Mouse (Mus musculus) right cerebral cortex, postnatal 36 days (tissue): ENCODE measurements around the gene Tekt4.

ENCODE experiments used
- DNase-seq, 2 experiments: peaks; one replicate each; pipeline ENCODE4 v3.0.0; 2022; ENCODE audit warnings: low spot score in 2 of 2, mixed read lengths in 1 of 2

The Tekt4 gene

GRCm38 (mm10) chr17:25474330-25475077 lies 20.1 kb downstream of the Tekt4 start:
- DNase-seq = no peak

- DNase-seq = peak in 1 of 2 experiments; percentile 32
Observed at GRCm38 (mm10) chr17:25475946-25476744, 21.7 kb downstream of the Tekt4 start.

GRCm38 (mm10) chr17:25480152-25480551 lies 25.7 kb downstream of the Tekt4 start:
- no peak for DNase-seq

GRCm38 (mm10) chr17:25480820-25481219 lies 26.4 kb downstream of the Tekt4 start:
- no peak for DNase-seq

GRCm38 (mm10) chr17:25482092-25482491 lies 27.7 kb downstream of the Tekt4 start:
- no peak for DNase-seq

- no peak for DNase-seq
Observed at GRCm38 (mm10) chr17:25497013-25497412, 42.6 kb downstream of the Tekt4 start, which contains the start of gene Sstr5. Gene Sstr5, minus strand, starts transcription at chr17:25497288.

GRCm38 (mm10) chr17:25502599-25502998 lies 48.2 kb downstream of the Tekt4 start:
- no peak for DNase-seq

- DNase-seq = peak; percentile 37 to 42
Observed at GRCm38 (mm10) chr17:25507799-25508198, 53.4 kb downstream of the Tekt4 start.

- peak; percentile 61 to 76 for DNase-seq
Observed at GRCm38 (mm10) chr17:25508860-25509577, 54.6 kb downstream of the Tekt4 start.

GRCm38 (mm10) chr17:25510074-25510830 lies 55.8 kb downstream of the Tekt4 start:
- DNase-seq = no peak

- DNase-seq = no peak
Observed at GRCm38 (mm10) chr17:25511876-25512275, 57.5 kb downstream of the Tekt4 start.

- DNase-seq = no peak
Observed at GRCm38 (mm10) chr17:25514055-25514454, 59.6 kb downstream of the Tekt4 start.

GRCm38 (mm10) chr17:25516315-25516714 lies 61.9 kb downstream of the Tekt4 start:
- DNase-seq = no peak

GRCm38 (mm10) chr17:25518144-25518543 lies 63.7 kb downstream of the Tekt4 start:
- peak; percentile 23 to 46 for DNase-seq

- DNase-seq = peak; percentile 19 to 27
Observed at GRCm38 (mm10) chr17:25519511-25519910, 65.1 kb downstream of the Tekt4 start.

GRCm38 (mm10) chr17:25520492-25520891 lies 66.1 kb downstream of the Tekt4 start:
- DNase-seq = no peak

- DNase-seq = no peak
Observed at GRCm38 (mm10) chr17:25522080-25522479, 67.7 kb downstream of the Tekt4 start.
